Mouse (Mus musculus): ENCODE data around the gene Apol7c.
"Not testable (repeated sequence)": the region's sequence is repeated elsewhere in the genome, so short reads cannot be mapped to it uniquely, and the experiment has no call there.

- not testable (repeated sequence) for TF ChIP-seq CTCF (IDR thresholded peaks at IDR 0.05; ENCODE audit: borderline replicate concordance, insufficient read depth, low read depth, low read length); POLR2A (IDR thresholded peaks at IDR 0.05; ENCODE audit: borderline replicate concordance, insufficient read depth, low read length)
Measured at GRCm38 (mm10) chr15:77493181-77493580, 39.9 kb downstream of the Apol7c start.

Data from cerebellum, adult 2 months (tissue).